Mouse (Mus musculus) heart, adult 2 months (tissue): Measurements from ENCODE around the gene Prrt3. TPM values are rescaled to one million over a fixed set of nuclear protein-coding genes. Genes with fewer than 3 reads are reported as not detected.

Experiments used
- DNase-seq, 2 experiments: peaks; one replicate each; pipeline ENCODE4 v3.0.0; 2021
- H3K27ac ChIP-seq: fragments of 200-600 bp; 2 replicates; pipeline ENCODE4 v1.8.1; 2022
- H3K27me3 ChIP-seq: fragments of 200-500 bp; 2 replicates; pipeline ENCODE4 v1.6.1; 2012; ENCODE audit warnings: mild to moderate bottlenecking, low read length, inconsistent platforms, mixed read lengths; ENCODE audit not compliant: control insufficient read depth, insufficient read depth
- H3K36me3 ChIP-seq: fragments of 200-500 bp; 2 replicates; pipeline ENCODE4 v1.6.1; 2012; ENCODE audit warnings: low read length, inconsistent platforms; ENCODE audit not compliant: control insufficient read depth, insufficient read depth
- H3K4me1 ChIP-seq: fragments of 200-500 bp; 2 replicates; pipeline ENCODE4 v1.6.1; 2011; ENCODE audit warnings: low read length; ENCODE audit not compliant: control insufficient read depth, insufficient read depth
- H3K4me3 ChIP-seq: fragments of 200-600 bp; 2 replicates; pipeline ENCODE4 v1.8.1; 2022
- H3K79me2 ChIP-seq: fragments of 200-500 bp; replicated peaks from 2 replicates; pipeline ENCODE4 v1.6.1; 2012; ENCODE audit warnings: mild to moderate bottlenecking, inconsistent platforms, low read length, moderate library complexity, mixed read lengths; ENCODE audit not compliant: control insufficient read depth, insufficient read depth
- H3K9ac ChIP-seq: fragments of 200-500 bp; 2 replicates; pipeline ENCODE4 v1.6.1; 2012; ENCODE audit warnings: low read depth, mild to moderate bottlenecking, control low read depth, inconsistent platforms, low read length, mixed read lengths
- CTCF ChIP-seq: fragments of 200-600 bp; IDR thresholded peaks from 2 replicates; pipeline ENCODE4 v1.8.1; 2022; ENCODE audit warnings: antibody characterized with exemption, mild to moderate bottlenecking, moderate library complexity
- EP300 ChIP-seq: fragments of 200-500 bp; IDR thresholded peaks from 2 replicates; pipeline ENCODE4 v1.6.1; 2011; ENCODE audit warnings: low read depth, low read length, control low read depth; ENCODE audit not compliant: insufficient read depth
- POLR2A ChIP-seq: fragments of 200-500 bp; IDR thresholded peaks from 2 replicates; pipeline ENCODE4 v1.6.1; 2011; ENCODE audit warnings: mild to moderate bottlenecking, low read depth, low read length, control low read depth; ENCODE audit not compliant: insufficient read depth
- WGBS: fragments of 180-500 bp; shearing (Covaris S2); methylation state at CpG from one replicate; pipeline ENCODE4 v1.1.7; 2018; 5-methylcytosine and 5-hydroxymethylcytosine counted together
- intact Hi-C: fragments of 180-260 bp; cut with DNase I; formaldehyde crosslinking; loops from one replicate; pipeline ENCODE4 v1.15.1; 2025
- polyA plus RNA-seq: library from polyadenylated mRNA; depleted of rRNA; stranded (reverse); fragments of >200 nt; gene quantifications from 2 replicates; pipeline ENCODE4 v1.2.3, GENCODE M21; 2012
- total RNA-seq, 2 experiments: library from RNA; stranded (reverse); gene quantifications; 2 replicates each; pipeline ENCODE4 v1.2.3; 2021

Prrt3 gene
- total and polyA plus RNA-seq, 3 experiments = not detected

- Histone ChIP-seq H3K9ac (peak overlapping the region; percentile 46), H3K36me3 (no peaks in the 10 kb centered on the region), H3K27ac (peak overlapping the region; percentile 88), H3K4me1 (peaks cover 3% of the 10 kb centered on the region), H3K27me3 (no peaks in the 10 kb centered on the region), H3K79me2 (no peaks in the 10 kb centered on the region), H3K4me3 (peak overlapping the region; percentile 62)
- intact Hi-C loops = loop anchor here (1.0 to 5.0 kb wide), 4 partner anchors 41 to 214 kb away; partner anchors contain the start of genes Brk1, Emc3, Fancd2 and Jagn1
- DNase-seq = peak in 1 of 2 experiments; percentile 52
- no peak for TF ChIP-seq EP300
- no peak for TF ChIP-seq CTCF
- TF ChIP-seq POLR2A = no peak
- WGBS = 10% methylated on average over 10 of the region's 10 CpGs
Observed at GRCm38 (mm10) chr6:113483729-113484128, 18.0 kb downstream of the Prrt3 start.

DNA sequence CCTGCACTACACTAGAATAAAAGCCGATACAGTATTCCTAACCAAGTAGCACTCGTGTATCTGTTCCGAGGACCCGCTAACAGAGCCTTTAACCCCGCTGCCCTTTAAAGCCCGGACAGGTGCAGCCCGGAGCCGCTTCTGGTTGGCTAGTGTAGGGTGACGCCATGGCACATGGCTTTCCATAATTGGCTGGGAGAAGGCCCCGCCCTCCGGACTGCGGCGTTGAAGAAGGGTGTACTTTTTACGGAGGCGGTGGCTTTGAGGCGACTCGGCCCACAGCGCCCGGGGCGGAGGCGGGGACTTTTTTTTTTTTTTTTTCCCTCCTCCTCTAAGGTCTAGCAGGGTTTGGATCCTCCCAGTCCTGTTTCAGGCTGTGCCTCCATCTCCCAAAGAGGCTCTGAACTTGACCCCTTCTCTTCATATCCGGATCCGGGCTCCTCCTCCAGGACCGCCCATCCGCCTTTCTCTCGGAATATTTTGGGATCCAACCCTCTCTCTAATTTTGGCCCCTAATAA lies 18.6 kb downstream of the Prrt3 start, which contains the start of gene Creld1:
TSS of gene Creld1 (plus strand) at position 198 of the 516 bp plus-strand sequence.
- peak within 1 kb of the TSS; percentile 46 for H3K9ac ChIP-seq
- under 1% methylated on average over 26 of the region's 26 CpGs for WGBS
- H3K4me1 ChIP-seq = peaks cover 3% of the 10 kb centered on the region
- no peaks in the 10 kb centered on the region for H3K36me3 ChIP-seq
- intact Hi-C loops = loop anchor here (1.0 to 5.0 kb wide), 4 partner anchors 41 to 214 kb away; partner anchors contain the start of genes Brk1, Emc3, Fancd2 and Jagn1
- peak within 1 kb of the TSS; percentile 88 for H3K27ac ChIP-seq
- H3K79me2 ChIP-seq = no peaks in the 10 kb centered on the region
- no peaks in the 10 kb centered on the region for H3K27me3 ChIP-seq
- TF ChIP-seq CTCF (no peak), POLR2A (peak; percentile 81)
- DNase-seq = peak; percentile 91 to 97
- H3K4me3 ChIP-seq = peak within 1 kb of the TSS; percentile 62

DNA sequence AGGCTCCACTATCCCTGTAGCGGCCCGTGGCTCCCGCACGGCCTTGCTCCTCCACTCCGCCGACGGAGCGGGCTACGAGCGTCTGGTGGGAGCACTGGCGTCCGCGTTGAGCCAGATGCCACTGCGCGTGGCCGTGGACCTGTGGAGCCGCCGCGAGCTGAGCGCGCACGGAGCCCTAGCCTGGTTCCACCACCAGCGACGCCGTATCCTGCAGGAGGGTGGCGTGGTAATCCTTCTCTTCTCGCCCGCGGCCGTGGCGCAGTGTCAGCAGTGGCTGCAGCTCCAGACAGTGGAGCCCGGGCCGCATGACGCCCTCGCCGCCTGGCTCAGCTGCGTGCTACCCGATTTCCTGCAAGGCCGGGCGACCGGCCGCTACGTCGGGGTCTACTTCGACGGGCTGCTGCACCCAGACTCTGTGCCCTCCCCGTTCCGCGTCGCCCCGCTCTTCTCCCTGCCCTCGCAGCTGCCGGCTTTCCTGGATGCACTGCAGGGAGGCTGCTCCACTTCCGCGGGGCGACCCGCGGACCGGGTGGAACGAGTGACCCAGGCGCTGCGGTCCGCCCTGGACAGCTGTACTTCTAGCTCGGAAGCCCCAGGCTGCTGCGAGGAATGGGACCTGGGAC lies 19.1 kb downstream of the Prrt3 start:
- peak; percentile 61 to 62 for DNase-seq
- Histone ChIP-seq H3K4me3 (peak overlapping the region; percentile 62), H3K9ac (peak overlapping the region; percentile 41), H3K36me3 (no peaks in the 10 kb centered on the region), H3K4me1 (peaks cover 3% of the 10 kb centered on the region), H3K79me2 (no peaks in the 10 kb centered on the region), H3K27me3 (no peaks in the 10 kb centered on the region), H3K27ac (peak overlapping the region; percentile 88)
- TF ChIP-seq CTCF (no peak), POLR2A (no peak), EP300 (no peak)
- intact Hi-C loops = loop anchor here (1.0 to 5.0 kb wide), 4 partner anchors 40 to 215 kb away; partner anchors contain the start of genes Brk1, Emc3, Fancd2 and Jagn1
- WGBS = 3% methylated on average over 65 of the region's 65 CpGs

DNA sequence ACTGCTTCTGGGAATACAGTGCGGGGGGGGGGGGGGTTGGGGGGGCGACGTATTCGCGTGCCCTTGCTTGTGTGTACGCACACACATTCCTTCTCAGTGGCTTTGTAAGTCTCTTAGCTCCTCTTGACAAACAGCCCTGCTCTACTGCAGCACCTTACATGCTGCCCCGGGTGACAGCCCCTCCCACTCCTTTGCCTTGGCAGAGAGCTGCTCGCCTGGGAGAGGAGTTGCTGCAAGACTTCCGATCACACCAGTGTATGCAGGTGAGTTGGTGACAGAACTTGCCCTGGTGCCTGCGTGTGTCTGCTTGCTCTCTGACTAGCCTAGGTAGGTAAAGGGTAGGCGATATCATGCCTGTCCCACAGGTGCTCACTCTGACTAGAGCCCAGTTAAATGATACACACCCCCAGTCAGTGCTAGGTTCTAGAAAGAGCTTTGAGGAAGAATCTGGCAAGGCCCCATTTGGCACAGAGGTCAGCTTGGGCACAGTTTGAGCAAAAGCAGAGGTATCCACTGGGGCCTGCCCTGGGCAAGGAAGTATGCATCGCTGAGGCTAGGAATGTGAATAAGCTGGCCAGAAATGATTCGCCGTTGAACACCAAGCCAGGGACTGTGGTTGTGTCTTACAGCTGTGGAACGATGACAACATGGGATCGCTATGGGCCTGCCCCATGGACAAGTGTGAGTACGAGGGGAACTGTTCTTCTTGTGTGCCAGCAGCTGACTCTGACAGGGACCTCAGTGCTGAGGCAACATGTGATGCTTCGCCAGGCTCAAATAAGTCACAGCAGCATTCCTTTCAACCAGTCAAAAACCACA lies 21.0 kb downstream of the Prrt3 start:
- peaks cover 3% of the 10 kb centered on the region for H3K4me1 ChIP-seq
- peak in 1 of 2 experiments; percentile 44 for DNase-seq
- no peaks in the 10 kb centered on the region for H3K79me2 ChIP-seq
- WGBS = 55% methylated on average over 18 of the region's 18 CpGs
- no peaks in the 10 kb centered on the region for H3K36me3 ChIP-seq
- H3K4me3 ChIP-seq = no peak overlapping the region
- intact Hi-C loops = loop anchor here (5.0 kb wide), 2 partner anchors 38 to 217 kb away; partner anchors contain the start of genes Jagn1 and Tatdn2
- H3K9ac ChIP-seq = no peak overlapping the region
- H3K27ac ChIP-seq = no peak overlapping the region
- no peak for TF ChIP-seq POLR2A
- TF ChIP-seq EP300 = 0 out of 2 replicates have a peak, but pooled peaks have one; percentile 42
- H3K27me3 ChIP-seq = no peaks in the 10 kb centered on the region

GRCm38 (mm10) chr6:113478906-113479305 lies 22.8 kb downstream of the Prrt3 start:
- no peak overlapping the region for H3K27ac ChIP-seq
- no peaks in the 10 kb centered on the region for H3K79me2 ChIP-seq
- no peak for DNase-seq
- TF ChIP-seq EP300 (no peak), POLR2A (no peak), CTCF (no peak)
- H3K9ac ChIP-seq = no peak overlapping the region
- H3K27me3 ChIP-seq = no peaks in the 10 kb centered on the region
- H3K4me3 ChIP-seq = no peak overlapping the region
- H3K36me3 ChIP-seq = no peaks in the 10 kb centered on the region
- intact Hi-C loops = no loop called here
- WGBS = 82% methylated on average over 10 of the region's 10 CpGs
- H3K4me1 ChIP-seq = peaks cover 3% of the 10 kb centered on the region
